Mouse (Mus musculus): ENCODE measurements around the gene Adam19.

Adam19 gene

DNA sequence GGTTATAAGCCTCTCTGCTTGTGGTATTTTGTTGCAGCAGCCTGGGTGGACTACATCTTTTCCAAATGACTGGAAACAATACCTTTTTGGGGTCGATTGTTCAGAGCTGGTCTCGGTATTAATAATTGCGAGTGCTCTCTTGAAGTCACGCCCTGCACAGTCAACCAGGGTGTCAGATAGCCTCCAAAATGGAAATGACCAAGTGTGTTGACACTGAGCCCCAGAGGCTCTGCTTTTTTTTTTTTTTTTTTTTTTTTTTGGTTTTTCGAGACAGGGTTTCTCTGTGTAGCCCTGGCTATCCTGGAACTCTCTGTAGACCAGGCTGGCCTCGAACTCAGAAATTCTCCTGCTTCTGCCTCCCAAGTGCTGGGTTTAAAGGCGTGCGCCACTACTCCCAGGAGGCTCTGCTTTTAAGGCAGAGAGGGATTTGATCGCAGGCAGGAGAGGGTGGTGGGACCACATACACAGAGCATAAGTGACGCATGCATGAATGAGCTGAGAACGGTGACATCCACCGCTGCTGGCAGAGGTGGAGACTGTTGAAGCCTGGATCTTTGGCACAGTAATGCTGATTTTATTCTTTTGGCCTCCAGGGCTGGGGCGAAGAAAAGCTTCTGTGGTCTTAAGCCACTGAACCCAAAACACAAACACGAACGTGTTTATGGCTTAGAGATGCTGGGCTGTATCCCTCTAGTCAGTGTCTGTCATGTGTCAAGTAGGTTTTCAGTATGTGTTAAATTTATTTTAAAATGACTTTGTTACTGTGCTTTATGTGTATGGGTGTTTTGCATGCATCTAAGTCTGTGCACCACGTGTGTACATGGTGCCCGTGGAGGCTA, 18.3 kb downstream of the Adam19 start:
- DNase-seq: no peak

DNA sequence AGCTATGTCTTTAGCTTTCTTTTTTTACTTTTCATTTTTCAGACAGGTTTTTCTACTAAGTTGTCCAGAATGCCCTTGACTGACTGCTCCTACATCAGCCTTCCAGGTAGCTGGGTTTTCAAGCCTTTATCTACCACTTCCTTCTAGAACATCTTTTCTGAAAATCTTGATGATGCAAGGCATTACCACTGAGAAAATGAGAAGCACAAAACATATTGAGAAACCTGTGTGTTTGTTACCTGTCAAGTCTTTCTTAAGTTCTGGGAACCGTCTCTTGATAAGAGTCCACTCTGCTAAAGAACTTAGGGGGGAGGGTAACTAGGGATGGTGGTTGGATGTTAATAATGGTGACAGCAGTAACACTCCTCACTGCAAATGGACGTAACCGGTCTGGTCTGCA, 19.7 kb downstream of the Adam19 start:
- DNase-seq: no peak

DNA sequence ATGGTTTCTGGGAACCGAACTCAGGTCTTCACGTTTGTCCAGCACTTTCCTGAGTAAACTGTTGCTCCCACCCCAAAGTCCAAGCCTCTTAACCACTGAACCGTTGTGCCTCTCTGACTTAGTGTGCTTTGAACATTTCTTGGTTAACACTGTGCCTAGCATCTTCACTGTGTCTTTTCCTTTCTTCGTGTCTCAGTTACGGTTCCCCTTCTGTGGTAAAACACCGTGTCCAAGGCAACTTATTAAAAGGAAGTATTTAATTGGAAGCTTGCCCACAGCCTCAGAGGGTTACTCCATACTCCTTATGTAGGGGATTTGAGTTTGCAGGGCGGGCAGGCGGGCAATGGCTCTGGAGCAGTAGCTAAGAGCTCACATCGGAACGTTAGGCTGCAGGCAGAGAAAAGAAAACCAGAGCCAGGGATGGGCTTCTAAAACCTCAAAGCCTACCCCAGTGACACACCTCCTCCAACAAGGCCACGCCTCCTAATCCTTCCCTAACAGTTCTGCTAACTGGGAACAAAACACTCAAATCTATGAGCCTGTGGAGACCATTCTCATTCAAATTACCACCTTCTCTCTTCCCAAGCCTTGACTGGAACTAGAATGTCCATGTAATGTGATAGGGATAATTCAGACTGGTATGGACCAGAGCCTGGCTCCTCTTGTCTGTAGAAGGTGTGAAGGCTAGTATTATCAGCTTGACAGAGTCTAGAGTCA, 20.8 kb downstream of the Adam19 start:
- no peak for DNase-seq

DNA sequence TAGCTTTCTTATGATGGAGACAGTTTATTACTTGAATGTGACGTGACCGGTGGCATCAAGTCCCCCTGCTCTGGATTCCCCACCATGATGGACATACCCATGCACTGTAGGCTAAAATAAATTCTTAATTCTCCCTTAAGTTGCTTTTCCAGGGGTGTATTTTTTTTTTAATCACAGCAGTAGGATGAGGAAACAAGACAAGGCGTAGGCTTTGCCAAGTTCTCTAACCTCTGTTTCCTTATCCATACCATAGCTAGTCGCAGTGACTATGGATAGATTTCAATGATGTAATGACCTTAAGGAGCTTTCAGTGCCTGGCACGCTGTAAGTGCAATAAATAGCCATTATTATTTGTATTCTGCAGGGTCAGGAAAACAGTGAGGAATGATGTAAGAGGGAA, 21.5 kb downstream of the Adam19 start:
- no peak for DNase-seq

DNA sequence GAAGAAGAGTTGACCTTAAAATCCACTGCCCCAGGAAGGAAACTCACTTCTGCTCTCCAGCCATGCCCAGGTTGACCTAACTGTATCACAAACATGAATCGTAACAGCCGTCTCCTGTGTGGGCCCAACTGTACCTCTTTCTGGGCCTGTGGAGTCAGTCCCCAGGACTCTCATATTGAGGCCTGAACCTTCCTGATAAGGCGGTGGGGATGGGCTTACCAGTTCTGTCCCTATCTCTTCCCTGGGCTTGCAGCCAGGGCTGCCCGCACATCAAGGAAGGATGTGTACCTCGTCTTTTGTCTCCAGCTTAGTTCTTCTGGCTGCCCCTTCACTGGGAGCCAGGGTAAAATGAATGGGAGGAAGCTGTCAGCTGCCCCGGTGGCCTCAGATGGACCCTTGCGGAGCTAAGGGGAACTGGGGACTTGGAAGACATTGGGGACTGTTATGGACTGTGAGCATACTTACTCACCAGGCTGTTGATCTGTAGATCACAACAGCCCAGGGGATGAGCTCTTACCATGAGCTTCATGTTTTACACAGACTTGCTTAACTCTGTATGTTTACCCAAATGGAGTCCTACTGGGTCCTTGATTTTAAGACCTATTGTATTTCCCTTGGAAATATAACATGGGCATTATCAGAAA, 22.1 kb downstream of the Adam19 start:
- no peak for DNase-seq

DNA sequence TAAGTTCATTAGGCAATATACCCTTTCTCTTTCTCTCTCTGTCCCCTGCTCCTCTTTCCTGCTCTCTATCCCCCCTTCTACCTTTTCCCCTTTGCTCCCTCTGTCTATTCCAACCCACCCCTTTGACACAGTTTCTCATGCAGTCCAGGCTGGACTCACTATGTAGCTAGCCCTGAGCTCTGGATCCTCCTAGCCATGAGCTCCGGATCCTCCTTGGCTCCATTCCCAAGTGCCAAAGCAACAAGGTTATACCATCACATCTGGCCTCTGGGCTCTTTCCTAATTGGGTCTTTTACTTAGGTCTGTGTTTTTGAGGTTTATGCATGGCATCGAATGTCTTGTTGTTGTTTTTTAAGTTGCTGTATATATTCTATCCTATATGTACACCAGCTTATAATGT, 25.3 kb downstream of the Adam19 start:
- DNase-seq: no peak

DNA sequence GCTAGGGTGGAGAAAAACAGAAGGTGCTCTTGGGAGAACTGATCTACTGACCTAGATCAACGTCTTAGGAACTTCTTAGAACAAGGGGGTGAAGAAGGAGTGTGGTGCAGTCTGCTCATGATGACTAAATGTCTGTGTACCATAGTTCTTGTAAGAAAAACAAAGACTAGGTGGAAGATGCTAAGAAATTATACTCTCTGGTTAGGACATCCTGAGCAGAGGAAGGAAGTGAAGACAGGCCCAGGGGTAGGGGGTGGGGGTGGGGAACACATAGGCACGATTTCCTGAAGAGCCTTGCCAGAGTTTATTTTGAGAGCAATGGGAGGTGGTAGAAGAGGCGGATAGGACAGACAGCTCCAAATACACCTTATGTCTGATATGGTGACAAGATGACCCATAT, 27.6 kb downstream of the Adam19 start:
- DNase-seq: no peak

DNA sequence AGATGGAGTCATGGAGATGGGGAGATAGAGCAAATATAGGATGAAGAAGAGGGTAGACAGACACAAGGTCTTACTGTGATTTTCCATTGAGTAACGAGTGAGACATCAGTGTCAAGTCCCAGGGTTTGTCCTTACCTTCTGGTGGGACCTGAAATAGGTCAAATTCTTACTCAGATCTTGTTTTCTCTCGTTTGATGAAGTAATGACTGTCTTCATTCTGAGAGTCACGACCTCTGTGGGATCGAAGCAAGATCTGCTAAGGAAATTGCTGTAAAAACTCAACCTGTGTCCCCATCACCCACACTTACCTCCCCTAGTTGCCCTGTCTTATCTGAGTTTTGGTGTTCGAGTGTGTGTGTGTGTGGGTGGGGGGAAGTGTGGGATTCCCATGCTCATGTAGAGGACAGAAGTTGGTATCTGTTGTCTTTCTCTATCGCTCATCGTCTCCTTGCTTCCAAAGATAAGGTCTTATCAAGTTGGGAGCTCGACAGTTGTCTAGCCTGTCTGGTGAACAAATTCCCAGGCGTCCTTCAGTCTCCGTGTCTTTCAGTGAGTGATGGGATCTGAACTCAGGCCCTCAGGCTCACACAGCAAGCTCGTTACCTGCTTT, 28.1 kb downstream of the Adam19 start:
- DNase-seq: no peak

DNA sequence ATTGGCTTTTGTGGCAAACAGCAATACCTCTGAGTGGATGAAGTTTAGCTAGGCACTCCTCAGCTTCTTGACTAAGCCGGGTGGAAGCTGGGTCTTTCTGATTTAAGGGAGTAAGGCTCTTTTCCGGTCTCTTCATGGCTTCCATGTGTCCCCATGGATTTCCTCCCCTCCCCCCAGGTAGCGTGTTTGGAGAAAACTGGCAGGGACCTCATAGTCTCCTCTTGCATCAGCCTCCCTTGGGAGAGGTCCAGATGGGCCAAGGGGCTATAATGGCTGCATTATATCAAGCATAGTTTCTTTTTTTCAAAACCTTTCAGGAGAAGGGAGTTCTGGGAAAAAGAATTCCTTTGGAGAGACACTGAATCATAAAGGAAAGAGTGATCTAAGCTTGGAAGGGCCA, 28.8 kb downstream of the Adam19 start:
- no peak for DNase-seq

DNA sequence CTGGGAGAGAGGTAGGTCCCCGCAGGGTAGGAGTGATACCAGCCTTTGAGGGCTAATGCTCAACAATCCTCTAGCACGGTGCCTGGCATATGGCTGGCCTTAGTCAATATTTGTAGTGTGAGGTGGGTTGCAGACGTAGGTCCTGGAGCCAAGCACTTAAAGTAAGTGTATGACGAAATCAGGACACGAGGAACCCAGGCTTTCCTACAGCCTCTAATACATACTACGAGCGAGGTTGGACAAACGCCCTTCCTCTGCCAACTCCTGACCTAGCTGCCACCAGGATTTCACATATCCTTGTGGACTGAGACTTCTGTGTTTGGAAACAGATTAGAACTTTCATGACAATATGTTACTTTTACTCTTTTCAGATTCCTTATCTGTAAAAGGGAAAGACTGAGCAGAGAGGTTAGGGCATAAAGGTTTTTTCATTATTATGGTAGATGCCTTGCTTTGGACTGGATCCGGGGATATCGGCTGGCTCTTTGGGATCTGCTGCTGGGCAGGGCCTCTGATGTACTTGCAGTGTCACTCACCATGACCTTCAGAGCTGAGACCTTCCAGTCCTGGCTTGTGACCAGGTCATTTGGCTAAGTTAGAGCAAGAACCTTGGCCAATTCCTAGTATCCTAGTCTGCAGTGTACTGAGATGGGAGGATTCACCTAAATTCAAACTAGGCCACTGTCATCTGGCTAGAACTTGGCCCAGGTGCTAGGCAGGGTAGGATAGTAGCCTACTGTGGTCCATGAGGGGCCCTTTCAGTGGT, 29.8 kb downstream of the Adam19 start:
- no peak for DNase-seq

DNA sequence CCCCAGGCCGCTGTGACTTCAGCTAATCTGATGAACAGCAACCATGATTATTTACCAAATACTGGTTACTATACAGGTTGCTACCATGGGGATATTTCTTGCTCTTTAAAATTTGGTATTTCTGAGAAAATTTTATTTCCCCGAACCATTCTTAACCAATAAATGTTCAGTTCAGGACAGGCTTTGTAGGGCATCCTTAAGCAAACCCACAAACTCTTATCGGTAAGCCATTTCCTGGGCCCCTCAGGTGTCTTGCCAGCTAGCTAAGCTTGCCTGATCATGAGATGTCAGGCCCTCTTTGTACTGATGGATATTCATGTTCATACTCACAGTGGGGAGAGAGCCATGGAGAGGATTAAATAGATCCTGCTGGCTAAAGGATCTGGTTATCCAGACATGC, 30.7 kb downstream of the Adam19 start:
- DNase-seq: no peak

DNA sequence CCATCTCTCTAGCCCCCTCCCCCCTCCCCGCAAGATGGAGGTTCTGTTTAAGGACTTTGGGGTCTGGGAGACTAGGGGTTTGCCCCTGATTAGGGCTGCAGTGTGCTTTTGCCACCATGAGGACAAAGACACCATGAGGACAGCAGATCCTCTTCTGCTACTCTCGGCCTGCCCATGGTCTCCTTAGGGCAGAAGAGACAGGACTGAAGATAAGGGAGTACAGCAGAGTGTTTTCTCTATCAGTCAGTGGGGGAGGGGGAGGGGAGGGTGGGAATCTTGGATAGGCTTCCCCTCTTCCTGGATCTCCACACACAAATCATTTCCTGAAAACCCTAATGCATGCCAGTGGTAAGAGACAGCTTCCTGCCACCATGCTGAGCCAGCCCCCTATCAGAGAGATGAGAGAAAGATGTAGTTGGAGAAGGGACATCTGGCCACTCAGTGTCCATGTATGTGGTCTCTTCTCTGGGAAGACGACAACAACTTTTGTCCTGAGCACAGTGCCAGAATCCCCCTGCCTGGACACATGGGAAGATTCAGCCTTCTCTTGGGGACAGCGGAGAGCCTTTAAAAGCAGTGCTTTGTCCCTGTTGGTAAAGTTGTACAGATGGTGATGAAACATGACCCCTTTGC, 33.4 kb downstream of the Adam19 start:
- no peak for DNase-seq

DNA sequence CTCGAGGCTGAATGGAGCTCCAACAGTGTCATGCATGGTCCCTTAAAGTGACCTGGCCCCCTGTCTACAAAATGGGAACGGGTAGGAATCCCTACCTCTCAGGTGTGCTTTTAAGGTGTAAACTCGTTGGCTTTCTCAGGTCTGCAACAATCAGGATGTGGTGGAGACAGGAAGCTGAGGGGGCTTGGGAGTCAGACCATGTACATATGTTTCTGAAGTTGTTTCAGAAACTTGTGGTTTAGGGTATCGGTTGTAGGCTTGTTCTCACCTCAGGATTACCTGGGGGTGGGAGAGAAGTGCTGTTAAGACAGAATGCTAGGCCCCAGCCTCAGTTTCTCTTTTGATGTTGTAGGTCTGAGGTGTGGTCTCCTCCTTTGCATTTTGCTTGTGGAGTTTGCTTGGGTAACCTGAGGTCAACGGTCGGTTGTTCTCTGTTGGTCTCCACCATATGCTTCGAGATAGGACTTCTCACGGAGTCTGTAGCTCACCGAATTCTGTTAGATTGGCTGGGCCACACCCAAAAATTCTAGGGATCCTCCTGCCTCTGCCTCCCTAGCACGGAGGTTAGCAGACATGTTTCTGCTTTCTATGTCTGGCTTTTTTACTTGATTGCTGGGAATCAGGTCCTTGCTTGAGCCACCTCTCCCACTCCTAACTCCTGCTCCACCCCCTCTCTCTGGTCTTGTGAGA, 34.4 kb downstream of the Adam19 start:
- no peak for DNase-seq

DNA sequence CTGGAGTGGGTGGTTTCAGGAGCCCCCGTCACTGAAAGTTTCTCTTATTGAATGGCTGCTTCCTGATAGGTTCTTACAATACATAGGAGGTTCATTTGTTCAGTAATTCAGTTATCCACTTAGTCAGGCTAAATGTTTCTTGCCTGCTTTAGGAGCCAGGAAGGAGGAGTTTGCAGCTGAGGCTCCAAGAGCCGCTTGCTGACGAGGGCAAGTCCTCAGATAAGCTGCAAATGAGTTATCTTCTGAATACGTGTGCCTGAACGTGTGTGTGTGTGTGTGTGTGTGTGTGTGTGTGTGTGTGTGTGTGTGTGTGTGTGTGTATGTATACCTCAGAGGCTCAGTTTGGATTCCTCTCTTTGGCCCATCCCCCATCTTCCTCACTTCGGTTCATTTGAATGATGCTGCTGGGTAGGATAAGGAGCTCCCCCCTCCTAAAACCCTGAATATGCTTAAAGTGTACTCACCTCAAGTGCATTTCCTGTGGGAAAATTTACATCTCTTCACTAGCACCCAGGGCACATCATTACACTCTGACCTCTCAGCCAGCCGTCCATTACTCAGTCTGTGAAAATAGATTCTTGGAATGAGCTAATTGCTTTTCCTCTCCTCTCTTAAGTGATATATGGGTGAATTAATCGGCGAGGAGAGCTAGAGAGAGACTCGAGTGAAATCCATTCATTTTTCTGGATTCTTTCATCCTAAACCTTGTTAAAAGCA, 35.3 kb downstream of the Adam19 start:
- DNase-seq: no peak

DNA sequence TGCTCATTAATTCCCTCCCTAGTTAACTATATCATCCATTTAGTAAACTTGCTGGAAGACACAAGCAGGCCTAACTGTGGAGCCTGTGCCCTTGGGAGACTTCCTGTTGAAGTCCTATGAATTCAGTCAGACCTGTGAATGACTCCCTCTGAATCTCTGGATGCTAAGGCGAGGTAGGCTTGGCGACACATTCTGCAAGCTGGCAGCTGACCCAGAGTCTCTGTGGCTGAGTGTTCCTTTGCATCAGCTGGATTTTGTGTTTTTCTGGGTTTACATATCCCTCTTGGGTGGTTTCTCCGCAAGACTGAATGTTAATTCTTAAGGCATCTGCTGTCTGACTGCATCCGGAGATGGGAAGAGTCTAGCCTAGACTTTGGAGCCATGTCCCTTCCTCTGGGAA, 36.3 kb downstream of the Adam19 start:
- no peak for DNase-seq

DNA sequence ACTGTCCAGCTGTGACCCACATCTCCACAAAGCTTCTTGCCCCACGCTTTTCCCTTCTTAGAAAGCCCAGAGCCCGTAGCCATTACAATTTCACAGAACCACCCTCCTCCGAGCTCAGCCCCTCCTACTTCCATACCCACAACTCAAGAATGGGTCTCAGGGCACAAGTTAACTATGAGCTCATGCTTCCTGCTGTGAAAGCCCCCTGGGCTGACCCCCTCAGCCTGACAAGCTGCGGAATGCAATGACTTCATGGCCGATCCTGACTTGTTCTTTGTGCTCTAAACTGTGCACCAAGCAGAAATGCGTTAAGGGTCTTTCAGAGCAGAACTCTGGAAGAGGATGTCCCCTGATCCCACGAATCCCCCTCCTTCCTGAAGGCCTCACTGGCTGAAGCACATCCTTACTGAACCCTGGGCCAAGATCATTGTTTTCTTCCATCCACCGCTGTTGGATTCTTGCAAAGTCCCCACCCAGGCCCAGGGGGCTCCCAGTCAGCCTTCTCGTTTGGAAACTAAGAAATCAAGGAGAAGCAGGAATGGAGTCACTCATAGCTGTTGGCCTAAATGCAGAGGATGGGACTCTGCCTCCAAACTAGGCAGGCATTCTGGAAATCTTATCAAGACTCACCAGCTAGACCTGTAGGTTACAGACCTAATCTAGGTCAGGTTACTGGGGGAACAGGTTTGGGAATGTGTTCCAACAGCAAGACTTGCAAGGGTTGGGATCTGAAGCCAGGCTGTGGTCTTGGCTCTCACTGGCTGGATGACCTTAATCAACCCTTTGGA, 39.9 kb downstream of the Adam19 start:
- DNase-seq: no peak

DNA sequence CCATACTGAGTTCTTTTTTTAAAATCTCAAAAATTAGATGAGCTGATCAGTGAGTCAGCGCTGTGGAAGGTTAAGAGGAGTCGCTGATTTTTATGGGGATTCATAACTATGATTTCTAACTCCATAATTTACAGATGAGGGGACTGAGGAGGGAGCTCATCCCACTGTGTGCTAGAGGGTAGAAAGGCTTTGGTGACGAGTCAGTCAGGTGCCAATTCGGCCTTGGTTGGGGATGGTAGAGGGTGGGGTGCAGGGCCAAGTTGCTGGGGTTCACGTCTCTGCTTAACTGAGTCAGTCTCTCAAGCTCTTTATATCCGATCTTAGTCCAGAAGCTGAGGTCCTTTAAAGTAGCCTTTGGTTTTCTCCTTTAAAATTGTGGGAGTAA, 40.5 kb downstream of the Adam19 start:
- no peak for DNase-seq

DNA sequence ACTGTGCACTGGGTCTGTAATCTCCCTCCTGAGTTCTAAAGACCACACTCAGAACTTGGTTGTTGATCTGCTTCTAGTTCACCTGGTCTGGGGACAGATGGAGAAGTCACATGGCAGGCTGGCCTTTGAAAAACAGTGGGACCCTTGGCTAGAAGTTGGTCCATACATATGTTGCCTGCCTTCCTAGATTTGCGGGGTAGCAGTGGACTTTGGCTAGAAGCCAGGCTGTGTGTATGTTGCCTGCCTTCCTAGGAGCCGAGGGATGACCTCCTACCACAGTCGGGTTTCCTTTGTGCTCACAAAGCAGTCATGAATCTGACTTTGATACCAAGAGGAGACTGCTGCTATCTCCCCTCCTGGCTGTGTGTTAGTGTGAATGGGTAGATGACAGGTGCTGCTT, 41.3 kb downstream of the Adam19 start:
- no peak for DNase-seq

DNA sequence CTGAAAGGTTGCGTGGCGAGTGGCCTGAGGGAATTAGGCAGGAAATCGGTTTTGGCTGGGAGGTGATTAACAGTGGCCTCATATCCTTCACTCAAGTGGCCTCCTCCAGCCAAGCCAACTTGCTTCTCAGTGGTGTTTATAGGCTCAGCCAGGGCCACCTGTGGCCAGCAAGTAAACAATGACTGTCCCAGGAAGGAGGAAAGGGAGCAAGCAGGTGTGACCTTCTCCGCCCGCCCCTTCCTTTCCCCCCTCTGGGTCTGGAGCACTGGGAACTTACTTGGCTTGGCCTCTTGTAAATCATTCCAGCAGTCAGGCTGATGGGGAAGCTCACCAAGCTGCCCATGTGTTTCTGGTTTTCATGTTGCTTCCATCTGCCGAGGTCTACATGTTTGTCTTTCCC, 46.3 kb downstream of the Adam19 start:
- DNase-seq: no peak

DNA sequence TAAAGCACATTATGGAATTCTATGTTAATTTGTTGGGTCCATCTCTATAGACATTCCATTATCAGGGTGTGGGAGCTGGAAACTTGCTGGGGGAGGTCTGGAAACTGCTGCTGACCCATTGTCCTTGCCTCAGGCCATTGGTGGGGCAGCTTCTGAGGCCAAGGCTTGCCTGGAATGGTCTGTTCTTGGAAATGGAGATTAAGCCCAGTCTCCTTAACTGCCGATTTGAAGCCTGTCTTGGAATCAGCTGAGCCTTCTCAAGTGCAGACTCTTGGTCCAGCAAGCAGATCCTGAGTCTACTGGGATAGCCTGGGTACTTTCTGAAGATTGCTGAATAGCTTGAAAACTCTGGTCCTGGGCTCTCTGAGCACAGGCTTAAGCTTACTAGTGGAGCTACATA, 51.3 kb downstream of the Adam19 start:
- DNase-seq: no peak

All from retina, postnatal 1 day (tissue).